Mouse (Mus musculus) brain, adult 2 months (tissue): ENCODE measurements around the gene Snx25.

ENCODE experiments used
- DNase-seq: peaks from one replicate; pipeline ENCODE4 v3.0.0; 2011; ENCODE audit warnings: low read depth, low spot score

Snx25 gene

DNA sequence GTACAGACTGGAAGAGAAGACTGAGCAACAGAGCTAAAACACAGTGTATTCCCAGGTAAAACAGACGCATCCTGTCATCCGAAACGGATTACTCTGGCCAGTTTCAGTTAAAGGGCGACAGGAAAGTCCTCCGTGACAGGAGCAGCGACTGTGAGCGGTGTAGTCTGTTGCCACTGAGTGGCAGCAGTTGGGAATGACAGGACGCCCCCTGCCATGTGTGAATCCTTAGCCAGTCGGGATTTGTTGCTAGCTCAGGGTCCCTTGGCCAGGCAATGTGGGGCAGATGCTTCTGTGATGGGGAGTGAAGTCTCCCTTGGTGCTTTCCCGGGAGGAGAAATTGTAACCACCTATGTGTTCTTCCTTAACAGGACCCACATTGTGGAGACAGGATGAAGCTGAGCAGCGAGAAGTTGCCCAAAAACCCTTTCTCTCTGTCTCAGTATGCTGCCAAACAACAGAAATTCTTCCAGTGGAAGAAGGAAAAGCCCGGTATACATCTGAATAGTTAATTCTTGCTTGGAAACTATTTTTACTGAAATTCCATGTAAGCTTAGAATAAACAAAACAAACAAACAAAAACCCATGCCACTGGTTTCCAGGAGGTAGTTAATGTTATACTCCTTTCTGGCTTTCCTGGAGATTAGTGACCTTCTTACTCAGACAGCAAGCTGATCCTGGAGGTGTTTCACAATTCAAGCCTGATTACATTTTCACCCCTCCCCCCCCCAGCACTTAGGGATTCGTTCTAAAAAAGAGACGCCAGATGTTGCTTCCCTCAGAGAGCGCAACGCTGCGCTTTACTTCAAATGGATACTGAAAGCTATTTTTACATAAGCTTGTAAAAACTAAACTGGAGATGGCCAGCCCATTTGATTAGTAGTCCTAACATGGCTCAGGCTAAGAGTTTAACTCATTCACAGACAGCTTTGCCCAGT is 140.9 kb downstream of the Snx25 start:
- peak; percentile 80 for DNase-seq

DNA sequence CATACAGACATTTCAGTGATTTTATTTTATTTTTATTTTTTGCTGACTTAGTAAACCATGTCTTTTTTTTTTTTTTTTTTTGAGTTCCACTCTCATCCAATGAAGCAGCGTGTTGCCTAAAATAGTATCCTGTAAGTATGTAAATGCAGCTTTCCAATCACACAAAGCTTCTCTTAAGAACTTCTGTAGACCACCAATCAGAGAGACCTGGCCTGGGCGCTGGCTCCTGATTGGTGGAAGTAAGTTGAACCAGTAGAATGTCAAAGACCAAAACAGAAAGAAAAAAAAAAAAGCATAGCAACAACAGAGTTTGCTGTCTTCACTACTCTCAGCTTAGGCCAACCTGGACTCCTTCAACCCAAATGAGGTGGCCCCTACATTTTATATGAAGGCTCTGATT is 141.7 kb downstream of the Snx25 start:
- peak; percentile 44 for DNase-seq

DNA sequence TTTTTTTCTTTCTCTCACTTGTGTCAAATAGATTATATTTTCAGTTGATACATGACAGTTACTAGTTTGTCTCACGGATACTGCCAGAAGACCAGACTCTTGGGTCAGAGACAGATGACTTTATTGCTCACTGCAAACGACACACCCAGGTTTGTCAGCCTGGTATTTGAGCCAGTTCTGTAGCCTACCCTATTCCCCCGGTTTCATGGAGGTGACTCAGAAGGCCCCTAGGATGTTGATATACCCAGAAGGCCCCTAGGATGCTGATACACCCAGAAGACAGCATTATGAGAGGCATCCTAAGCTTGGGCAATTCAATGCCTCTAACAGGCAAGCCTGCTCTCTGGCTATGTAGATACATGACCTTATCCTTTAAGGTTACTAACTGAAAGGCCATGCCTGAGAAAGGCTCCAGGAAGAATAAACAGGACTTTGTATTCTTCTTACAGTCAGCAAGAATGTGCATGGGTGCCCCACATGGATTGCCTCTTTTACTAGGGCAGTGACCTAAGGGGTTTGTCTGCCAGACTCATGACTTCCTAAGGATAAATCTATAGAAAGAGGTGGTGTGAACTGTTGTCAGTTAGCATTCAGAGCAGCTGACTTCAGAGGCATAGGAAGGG is 144.8 kb downstream of the Snx25 start:
- no peak for DNase-seq

DNA sequence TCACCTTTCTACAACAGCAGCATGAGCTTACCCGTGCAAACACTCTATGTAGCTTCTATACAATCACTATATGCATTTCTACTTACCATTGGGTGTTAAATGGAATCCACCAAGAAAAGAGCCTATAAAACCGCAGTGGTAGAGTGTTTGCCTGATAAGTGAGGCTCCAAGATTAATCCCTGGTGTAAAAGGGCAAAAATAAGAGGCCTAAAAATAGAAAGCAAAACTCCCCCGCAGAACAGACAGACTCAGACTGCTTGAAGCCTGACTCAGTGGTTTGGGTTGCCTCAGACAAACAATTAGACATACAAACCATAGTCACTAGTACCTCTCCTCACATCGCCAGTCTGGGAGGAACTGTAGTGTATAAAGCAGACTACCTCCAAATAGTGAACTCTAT is 146.4 kb downstream of the Snx25 start, which contains the start of gene Ankrd37:
Gene Ankrd37, minus strand, starts transcription at position 112 of the 400 bp plus-strand sequence.
- DNase-seq, result peak; percentile 54

DNA sequence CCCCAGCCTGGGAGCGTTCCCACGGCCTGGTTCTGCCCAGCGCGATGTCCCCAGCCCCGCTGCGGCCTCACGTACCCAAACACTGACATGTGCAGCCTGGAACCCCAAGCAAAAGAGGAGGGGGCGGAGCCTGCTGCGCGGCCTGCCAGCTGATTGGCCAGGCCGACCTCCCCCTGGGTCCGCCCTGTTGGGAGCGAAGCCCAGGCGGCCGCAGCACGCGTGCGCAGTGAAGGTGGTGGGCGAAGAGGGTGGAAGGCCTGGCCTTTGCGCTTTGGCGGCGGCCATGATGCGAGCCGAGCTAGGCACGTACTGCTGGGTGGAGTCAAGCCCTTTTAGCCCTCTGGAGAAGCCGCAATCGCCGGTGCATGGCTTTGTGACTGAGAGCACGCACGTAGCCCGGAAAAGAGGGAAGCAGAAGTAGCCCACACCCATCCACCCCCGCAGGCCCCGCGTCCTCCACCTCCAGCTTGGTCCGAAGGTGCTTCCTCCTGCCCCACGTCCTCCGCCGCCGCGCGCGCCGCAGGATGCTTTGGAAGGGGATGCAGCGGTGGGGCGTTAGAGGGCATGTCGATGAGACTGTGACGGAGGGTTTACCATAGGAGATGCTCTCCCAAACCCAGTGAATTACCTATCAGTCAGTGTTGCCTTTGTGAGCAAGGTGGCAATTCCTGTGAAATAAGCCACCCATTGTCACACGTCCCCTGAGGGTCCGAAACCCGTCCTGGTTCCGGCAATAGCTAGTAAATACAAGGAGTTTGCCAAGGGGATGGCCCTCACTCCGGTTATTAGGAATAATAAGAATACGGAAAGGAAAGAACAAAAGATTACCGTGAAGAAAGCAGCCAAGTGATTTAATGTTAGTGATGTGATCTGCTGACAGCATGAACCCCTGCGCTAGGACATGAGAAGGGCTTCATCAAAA is 151.9 kb downstream of the Snx25 start:
- peak; percentile 99 for DNase-seq

DNA sequence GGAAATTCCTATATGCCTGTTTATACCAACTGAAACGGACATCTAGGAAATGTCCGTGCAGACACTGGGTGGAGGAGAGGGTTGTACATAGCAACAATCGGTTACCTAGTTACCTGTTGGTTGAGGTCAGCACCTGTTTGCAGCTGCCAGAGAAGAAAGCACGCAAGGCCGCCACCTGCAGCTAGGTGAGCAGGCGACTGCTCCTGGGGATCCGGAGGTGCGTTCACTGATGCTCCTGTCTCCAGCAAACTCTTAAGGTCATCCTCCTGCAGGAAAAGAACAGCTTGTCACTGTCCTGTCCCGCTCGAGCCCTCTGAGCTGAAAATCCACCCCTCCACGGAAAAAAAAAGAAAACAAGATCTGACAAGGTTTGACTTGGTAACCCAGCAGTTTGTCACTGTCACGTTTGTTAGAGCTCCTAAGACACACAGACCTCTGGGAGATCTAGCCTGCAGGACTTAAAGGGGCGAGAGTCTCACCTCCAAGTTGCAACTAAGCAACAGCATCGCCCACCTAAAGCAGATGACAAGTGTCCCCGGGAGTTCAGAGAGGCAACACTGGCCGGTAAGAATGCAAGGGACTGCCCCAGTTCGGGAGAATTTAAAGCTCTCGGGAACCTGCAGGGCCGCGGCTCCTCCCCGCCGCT is 152.7 kb downstream of the Snx25 start, which contains the start of gene Lrp2bp:
Gene Lrp2bp, plus strand, starts transcription at position 166 of the 646 bp plus-strand sequence.
- peak; percentile 58 for DNase-seq

DNA sequence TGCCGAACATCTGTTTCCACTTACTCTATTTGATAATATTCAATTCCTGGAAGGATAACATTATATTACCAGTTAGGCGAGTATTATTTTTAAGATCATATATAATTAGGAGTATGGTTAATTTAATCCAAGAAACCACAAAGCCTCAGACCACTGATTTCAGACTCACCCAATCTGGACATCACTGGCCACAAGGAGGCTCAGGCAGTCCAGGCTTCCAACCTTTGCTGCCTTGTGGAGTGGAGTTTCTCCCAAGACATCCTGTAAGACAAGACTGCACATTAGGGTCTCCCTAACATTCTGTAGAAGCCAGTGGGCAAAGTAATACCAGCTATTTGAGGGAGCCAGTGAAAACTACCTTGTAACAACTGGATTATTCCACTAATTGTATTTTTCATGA is 153.7 kb downstream of the Snx25 start:
- DNase-seq, result peak; percentile 22

DNA sequence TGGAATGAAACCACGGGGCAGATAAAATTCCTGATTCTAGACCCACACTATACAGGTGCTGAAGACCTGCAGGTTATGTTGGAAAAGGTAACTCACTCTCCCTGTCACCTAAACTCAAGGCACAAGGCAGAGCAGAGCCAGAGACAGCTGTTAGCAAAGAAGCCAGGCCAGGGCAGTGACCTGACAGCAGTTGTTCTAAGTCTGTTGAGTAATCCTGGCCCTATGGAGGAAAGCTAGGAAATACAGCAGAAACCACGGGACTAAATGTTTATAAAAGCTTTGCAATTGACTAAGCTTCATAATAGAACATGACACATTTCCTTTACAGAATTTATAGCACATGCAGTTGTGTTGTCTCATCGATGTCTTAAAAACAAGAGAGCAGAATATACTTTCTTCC is 156.4 kb downstream of the Snx25 start:
- DNase-seq, result no peak

DNA sequence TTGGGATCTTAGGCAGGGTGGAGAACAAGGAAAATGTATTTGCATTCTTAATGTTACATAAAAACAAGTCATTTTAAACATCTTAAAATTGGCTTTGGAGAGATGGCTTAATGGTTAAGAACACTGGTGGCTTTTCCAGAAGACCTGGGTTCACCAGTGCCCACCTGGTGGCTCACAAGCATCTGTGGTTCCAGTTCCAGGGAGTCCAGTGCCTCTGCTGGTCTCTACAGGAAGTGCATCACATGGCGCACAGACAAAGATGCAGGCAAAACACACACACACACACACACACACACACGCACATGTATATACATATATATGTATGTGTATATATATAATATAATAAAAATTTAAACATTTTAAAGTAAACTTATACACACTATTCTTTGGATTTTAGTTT is 157.8 kb downstream of the Snx25 start:
- peak; percentile 20 for DNase-seq

DNA sequence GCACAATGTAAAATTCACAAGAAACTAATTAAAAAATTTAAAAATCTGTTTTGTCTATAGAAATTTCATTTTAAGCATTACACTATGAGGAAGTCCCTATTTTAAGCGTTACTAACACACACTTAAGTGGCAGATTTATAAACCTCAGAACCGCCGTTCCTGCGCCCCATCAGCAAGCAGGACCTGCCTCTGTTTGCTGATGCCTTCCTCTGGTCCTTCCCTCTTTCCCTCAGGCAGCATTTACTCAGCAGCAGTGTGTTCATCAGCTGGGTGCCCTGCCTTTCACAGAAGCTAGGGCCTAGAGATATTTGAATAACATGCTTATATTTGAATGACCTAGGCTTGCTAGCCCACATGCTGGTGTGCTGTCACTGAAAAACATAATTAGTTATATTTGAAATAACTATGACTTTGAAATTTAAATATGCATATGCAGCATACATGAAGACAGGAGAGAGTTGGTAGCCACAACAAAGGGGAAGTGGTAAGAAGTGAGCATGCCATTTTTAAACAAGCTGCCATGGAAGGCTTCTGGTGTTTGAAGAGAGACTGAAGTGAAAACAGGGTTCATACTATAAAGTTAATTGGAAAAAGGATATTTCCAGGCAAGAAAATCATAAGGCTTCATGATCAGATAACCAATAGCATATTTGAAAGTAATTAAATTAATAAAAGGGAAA is 161.2 kb downstream of the Snx25 start:
- no peak for DNase-seq

DNA sequence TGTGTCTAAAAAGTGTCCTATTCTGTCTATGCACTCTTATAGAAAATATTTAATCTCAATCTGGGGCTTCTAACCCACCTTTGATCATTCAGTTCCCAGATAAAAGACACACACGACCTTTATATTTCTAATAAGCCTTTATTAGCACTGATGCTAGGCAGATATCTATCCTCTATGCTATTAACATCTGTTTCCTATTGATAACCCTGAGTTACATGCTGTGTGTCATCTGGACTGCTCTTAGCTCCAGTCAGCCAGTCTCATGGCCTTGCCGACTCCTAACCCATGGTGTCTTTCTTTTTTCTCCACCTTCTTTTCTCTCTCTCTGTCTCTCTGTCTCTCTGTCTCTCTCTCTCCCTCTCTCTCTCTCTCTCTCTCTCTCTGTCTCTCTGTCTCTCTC is 163.8 kb downstream of the Snx25 start:
- no peak for DNase-seq

DNA sequence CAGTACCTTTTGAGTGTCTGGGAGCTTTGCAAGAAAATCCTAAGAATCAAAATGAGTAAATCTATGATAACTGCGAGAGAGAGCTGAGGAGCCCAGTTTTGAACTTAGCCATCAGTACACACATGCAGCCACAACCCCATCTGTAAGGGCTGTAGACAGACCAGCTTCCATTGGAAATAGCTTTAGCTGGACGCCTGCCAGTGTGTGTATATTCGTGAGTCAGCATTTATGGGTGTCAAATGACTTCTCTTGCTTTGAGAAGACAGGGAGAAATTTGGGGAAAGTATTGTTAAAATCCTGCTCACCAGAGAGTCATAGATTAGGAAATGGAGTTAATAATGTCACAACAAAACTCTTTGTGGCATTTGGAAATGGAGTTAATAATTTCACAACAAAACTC is 165.3 kb downstream of the Snx25 start:
- no peak for DNase-seq
